Mouse (Mus musculus) mouse trophoblast stem cell (cell line): ENCODE results near the gene Zfp110.
"Not testable (repeated sequence)": the region's sequence is repeated elsewhere in the genome, so short reads cannot be mapped to it uniquely, and the experiment has no call there.

Experiments
- in situ Hi-C, 2 experiments: fragments of 300-500 bp; cut with MseI, MboI; formaldehyde crosslinking; loops; 2 replicates in 1 of 2; 3 replicates in 1 of 2; pipeline ENCODE4 v1.15.1; 2025

Gene Zfp110

GRCm38 (mm10) chr7:12834162-12835120, at the start of gene Zfp110:
Zfp110 (plus strand) TSS chr7:12834761.
- in situ Hi-C loops = no loop called here

DNA sequence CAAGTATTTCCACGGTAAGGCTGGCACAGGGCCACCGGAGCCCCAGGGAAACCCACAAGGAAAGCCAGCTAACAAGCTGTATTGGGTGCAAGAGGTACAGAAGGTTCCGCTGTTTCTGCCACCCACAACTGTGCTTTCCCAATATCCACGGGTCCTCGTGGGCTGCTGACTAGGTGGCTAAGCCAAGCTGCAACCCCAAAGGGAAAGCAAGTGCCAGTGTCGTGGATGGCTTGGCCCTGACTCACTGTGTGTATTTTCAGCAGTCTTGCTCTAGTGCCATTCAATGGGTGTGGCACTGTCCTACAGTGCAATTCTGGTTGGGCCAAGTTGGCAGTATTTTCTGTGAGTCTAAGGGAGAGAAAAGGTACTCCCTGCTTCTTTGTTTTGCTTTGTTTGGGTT, 47.2 kb upstream of the Zfp110 start:
- in situ Hi-C loops = loop anchor here in 1 of 2 experiments (25.0 kb wide), 1 partner anchor 300 kb away; the partner anchor contains the start of gene Zfp606

- in situ Hi-C loops = loop anchor here in 1 of 2 experiments (25.0 kb wide), 1 partner anchor 301 kb away; the partner anchor contains the start of gene Zfp606
Observed at GRCm38 (mm10) chr7:12788025-12788424, 46.5 kb upstream of the Zfp110 start.

DNA sequence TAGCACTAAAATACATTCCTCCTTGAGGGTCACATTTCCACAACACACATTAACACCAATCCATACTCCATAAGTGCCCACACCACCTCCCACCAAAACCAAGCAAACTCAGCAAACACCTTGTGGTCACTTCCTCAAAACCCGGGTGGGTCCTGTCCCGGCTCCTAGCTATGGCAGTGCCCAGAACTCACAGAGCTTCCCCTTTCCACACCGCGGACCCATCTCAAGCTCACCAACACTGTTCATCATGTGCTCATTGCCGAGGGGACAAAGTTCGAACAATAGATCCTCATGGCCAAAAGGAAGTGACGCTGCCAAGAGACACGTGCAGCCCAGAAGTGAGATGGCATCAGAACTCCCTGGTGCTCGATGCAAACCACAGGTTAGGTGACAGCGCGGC, 41.9 kb upstream of the Zfp110 start:
- in situ Hi-C loops = loop anchor here in 1 of 2 experiments (25.0 kb wide), 1 partner anchor 305 kb away; the partner anchor contains the start of gene Zfp606

GRCm38 (mm10) chr7:12797971-12798370, 36.6 kb upstream of the Zfp110 start:
- in situ Hi-C loops = loop anchor here in 1 of 2 experiments (25.0 kb wide), 1 partner anchor 311 kb away; the partner anchor contains the start of gene Zfp606

GRCm38 (mm10) chr7:12799554-12799953, 35.0 kb upstream of the Zfp110 start:
- in situ Hi-C loops = loop anchor here in 1 of 2 experiments (25.0 kb wide), 1 partner anchor 312 kb away; the partner anchor contains the start of gene Zfp606

- in situ Hi-C loops = no loop called here
Observed at GRCm38 (mm10) chr7:12802866-12803726, 31.5 kb upstream of the Zfp110 start, which contains the start of gene Zscan18. Zscan18 (minus strand) TSS chr7:12803635.

DNA sequence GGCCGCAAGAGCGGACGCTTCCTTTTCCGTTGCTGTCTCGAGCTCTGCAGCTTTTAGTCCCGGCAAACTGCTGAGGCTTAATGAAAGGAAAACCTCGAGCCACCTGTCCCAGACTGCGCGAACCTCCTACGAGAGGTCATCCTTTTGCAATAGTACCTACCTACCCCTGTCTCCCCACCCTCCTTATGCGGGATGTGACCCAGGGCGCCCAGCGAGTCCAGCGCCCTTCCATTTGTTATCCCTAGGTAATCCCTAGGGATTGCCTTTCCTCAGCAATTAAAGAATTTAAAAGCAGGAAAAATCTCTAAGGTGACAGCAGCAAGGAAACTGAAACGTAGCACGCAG, 30.9 kb upstream of the Zfp110 start:
- in situ Hi-C loops = no loop called here

DNA sequence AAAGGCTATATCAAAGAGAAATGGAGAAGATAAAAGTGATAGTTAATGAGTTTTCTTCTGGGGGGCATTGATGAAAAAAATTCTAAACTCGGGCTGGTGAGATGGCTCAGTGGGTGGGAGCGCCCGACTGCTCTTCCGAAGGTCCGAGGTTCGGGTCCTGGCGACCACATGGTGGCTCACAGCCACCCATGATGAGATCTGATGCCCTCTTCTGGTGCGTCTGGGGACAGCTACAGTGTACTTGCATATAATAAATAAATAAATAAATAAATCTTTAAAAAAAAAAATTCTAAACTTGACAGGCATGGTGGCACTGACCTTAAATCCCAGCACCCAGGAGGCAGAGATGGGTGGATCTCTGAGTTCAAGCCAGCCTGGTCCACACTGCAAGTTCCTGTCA, 19.0 kb upstream of the Zfp110 start:
- in situ Hi-C loops = no loop called here

DNA sequence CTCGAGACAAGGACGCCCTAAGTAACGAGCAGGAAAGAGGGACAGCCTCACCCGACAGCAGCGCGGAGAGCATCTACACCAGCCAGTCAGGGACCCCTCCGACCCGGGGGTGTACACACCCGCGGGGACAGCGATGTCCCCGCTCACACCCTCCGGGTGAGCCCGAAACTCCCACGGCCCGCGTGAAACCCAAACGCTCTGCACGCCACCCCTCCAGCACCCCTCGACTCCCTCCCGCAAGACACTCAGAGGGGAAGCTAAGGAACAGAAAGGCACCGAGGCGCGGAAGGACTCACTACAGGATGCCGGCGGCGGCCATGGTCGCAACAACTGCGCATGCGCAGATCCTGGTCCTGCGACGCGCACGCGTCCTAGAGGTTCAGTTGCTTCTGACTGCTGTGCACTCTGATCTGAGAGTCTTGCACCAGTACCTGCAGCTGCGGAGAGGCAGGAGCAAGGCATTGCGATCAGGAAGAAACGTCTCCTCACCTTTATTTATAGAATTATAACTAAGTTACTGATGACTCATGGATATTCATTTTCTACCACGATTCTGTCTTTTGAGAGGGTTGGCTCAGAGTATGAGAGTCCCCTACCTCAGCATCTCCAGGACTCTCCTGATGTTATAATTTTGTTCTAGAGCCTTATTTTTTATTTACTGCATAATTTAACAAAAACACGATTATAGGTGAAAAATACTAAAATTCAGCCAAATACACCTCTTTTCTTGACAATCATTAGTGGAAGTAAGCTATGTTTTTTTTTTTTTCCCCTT, 15.9 kb upstream of the Zfp110 start, which contains the start of gene Zfp329:
Zfp329 (minus strand) TSS at position 338 of the 775 bp plus-strand sequence.
- in situ Hi-C loops = no loop called here

DNA sequence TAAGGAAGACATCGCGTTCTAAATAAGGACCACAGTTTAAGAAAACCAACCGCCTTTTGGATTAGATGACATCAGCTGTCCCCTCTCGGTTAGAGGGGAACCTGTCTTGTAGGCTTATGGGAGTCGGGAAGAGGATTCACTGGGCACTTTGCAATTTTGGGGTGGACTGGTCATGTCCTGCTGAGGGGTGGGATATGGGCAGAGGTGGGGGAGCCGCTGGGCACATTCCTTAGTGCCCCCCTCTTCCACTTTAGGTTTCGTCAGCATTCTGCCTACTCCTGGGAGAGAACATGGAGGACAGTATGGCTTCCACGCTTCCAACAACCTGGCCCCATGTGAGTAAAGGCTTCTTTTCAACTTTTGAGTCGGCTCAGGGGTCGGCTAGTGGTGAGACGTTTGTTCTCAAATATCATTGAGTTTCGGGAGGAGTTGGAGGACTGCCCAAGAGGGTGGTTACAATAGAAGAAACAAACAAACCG, 671 bp downstream of the Zfp110 start:
- in situ Hi-C loops = no loop called here

GRCm38 (mm10) chr7:12835779-12836178, 1.2 kb downstream of the Zfp110 start:
- in situ Hi-C loops = no loop called here

- in situ Hi-C loops = no loop called here
Observed at GRCm38 (mm10) chr7:12874301-12874700, 39.7 kb downstream of the Zfp110 start.

GRCm38 (mm10) chr7:12880036-12880435, 45.5 kb downstream of the Zfp110 start:
- in situ Hi-C loops = no loop called here

- in situ Hi-C loops = not testable (repeated sequence)
Observed at GRCm38 (mm10) chr7:12880497-12880896, 45.9 kb downstream of the Zfp110 start.

- in situ Hi-C loops = no loop called here
Observed at GRCm38 (mm10) chr7:12880911-12881660, 46.5 kb downstream of the Zfp110 start, which contains the start of gene Zfp128. Zfp128 (plus strand) TSS chr7:12881177.

GRCm38 (mm10) chr7:12886563-12887266, 52.2 kb downstream of the Zfp110 start:
- in situ Hi-C loops = no loop called here

GRCm38 (mm10) chr7:12887585-12887984, 53.0 kb downstream of the Zfp110 start:
- in situ Hi-C loops = no loop called here

DNA sequence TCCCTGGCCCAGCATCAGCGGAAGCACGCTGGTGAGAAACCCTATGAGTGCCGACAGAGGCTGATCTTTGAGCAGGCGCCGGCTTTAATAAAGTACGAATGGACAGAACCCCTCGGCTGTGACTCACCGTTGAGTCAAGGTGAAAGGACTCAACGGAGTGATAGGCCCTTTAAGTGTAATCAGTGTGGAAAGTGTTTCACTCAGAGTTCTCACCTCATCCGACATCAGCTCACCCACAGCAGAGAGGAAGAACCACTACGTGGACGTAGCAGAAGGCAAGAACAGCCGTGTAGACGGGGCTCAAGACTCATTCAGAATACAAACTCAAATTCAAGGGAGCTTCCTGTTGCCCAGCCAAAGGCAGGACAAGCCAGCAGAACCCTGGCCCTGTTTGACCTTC, 56.4 kb downstream of the Zfp110 start:
- in situ Hi-C loops = no loop called here
